Mouse (Mus musculus): ENCODE results near the gene Papss2. TPM values are rescaled to one million over a fixed set of nuclear protein-coding genes. Genes with fewer than 3 reads are reported as not detected.
"Not testable (repeated sequence)": the region's sequence is repeated elsewhere in the genome, so short reads cannot be mapped to it uniquely, and the experiment has no call there.

The Papss2 gene
- polyA plus RNA-seq, 1 experiment: 4.3 TPM

DNA sequence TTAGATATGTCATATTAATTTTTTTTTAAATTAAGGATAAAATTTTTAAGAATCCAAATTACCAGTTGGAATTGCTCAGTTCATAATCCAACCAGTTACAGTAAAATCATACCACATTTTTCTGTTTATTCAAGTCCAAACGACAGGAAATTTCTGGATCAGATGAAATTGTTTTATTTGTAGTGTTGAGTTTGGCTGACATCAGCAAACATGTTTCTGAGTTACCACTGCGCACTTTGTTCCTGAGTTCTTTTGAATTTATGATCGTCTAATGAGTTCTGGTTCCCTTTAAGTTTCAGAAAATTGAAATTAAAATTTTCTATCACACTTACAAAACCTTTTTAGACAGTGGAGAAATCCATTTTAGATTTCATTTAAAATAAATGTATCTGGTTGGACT, 50.8 kb downstream of the Papss2 start:
- TF ChIP-seq CTCF (IDR thresholded peaks at IDR 0.05; ENCODE audit: control insufficient read depth, insufficient read depth, low read length): no peak
- no peak for TF ChIP-seq POLR2A (IDR thresholded peaks at IDR 0.05; ENCODE audit: borderline replicate concordance, control insufficient read depth, low read depth, low read length)
- Histone ChIP-seq H3K27ac (ENCODE audit: control insufficient read depth, insufficient read depth, low read depth, low read length, poor library complexity) (no peak overlapping the region), H3K4me1 (ENCODE audit: control insufficient read depth, insufficient read depth, low read length) (no peaks in the 10 kb centered on the region; the same call in 1 of the 2 replicates), H3K4me3 (replicated peaks; ENCODE audit: control insufficient read depth, low read depth, low read length) (no peak overlapping the region)
- 88% methylated on average over 3 of the region's 3 CpGs for WGBS

DNA sequence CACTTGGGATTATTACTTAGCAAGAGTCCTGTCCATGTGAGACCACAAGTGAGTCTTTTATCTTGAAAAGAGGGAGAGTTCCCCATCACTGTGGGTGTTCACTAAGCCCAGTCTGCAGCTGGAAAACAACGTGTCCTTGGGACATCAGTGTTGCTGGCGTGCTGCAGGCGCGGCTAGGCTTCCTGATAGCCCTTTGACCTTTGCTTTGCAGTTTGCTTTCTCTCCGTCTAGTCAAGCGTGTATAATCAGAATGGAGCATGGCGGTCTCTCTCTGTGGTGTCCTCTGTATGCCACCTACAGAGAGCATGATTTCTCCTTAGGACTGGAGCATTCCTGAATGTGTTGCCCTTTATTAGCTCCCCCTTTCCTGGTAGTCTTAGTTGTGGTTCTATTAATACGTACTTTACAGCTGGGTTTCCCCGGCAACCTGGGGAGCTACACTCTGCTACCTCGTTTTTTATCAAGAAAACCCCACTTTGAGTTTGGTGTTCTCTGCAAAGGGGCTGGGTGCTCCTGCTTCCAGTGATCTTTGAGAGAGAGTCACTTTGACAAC, 52.5 kb downstream of the Papss2 start:
- no peak overlapping the region for H3K27ac ChIP-seq (ENCODE audit: control insufficient read depth, insufficient read depth, low read depth, low read length, poor library complexity)
- 84% methylated on average over 10 of the region's 10 CpGs for WGBS
- TF ChIP-seq POLR2A (IDR thresholded peaks at IDR 0.05; ENCODE audit: borderline replicate concordance, control insufficient read depth, low read depth, low read length) (no peak), CTCF (IDR thresholded peaks at IDR 0.05; ENCODE audit: control insufficient read depth, insufficient read depth, low read length) (no peak)
- no peak overlapping the region for H3K4me3 ChIP-seq (replicated peaks; ENCODE audit: control insufficient read depth, low read depth, low read length)
- no peaks in the 10 kb centered on the region; the same call in 1 of the 2 replicates for H3K4me1 ChIP-seq (ENCODE audit: control insufficient read depth, insufficient read depth, low read length)

DNA sequence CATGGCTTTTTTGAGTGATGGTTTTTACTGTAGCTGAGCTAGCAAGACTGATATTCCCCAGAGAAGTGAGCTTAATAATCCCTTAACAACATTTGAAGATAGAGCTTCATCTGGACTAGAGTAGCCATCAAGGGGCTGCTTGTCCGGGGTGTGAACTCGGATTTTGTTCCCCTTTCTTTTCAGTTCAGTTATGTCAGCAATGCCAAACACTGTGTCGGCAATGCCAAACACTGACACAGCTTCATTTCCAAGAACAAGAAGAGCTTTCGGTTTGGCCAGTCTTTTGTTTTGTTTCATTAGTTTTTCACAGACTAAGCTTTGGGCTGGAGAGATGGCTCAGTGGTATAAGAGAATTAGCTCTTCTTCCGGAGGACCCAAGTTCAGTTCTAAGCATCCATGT, 55.5 kb downstream of the Papss2 start:
- Histone ChIP-seq H3K4me1 (ENCODE audit: control insufficient read depth, insufficient read depth, low read length) (no peaks in the 10 kb centered on the region; the same call in 1 of the 2 replicates), H3K4me3 (replicated peaks; ENCODE audit: control insufficient read depth, low read depth, low read length) (no peak overlapping the region), H3K27ac (ENCODE audit: control insufficient read depth, insufficient read depth, low read depth, low read length, poor library complexity) (no peak overlapping the region)
- TF ChIP-seq CTCF (IDR thresholded peaks at IDR 0.05; ENCODE audit: control insufficient read depth, insufficient read depth, low read length): no peak
- no peak for TF ChIP-seq POLR2A (IDR thresholded peaks at IDR 0.05; ENCODE audit: borderline replicate concordance, control insufficient read depth, low read depth, low read length)
- 81% methylated on average over 5 of the region's 5 CpGs for WGBS

DNA sequence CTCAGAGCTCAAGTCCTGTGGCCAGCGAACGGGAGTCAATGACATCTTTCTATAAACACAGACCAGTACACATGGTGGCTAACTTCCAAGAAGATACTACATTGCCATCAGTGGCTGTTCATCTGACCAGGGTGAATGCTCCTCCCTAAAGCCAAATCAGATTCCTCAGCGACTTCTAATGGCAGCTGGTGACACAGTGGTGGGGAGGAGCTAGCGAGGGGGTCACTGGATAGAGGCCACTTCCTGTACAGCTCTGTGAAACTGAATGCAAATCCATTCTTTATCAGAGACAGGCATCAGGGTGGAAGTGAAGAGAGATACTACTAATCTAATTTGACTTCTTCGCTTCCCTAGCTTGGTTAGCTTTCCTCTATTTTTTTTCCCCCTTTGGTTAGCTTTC, 57.5 kb downstream of the Papss2 start:
- WGBS: 79% methylated on average over 5 of the region's 5 CpGs
- TF ChIP-seq POLR2A (IDR thresholded peaks at IDR 0.05; ENCODE audit: borderline replicate concordance, control insufficient read depth, low read depth, low read length): no peak
- TF ChIP-seq CTCF (IDR thresholded peaks at IDR 0.05; ENCODE audit: control insufficient read depth, insufficient read depth, low read length): no peak
- H3K4me1 ChIP-seq (ENCODE audit: control insufficient read depth, insufficient read depth, low read length): no peaks in the 10 kb centered on the region; the same call in 1 of the 2 replicates
- H3K4me3 ChIP-seq (replicated peaks; ENCODE audit: control insufficient read depth, low read depth, low read length): no peak overlapping the region
- no peak overlapping the region for H3K27ac ChIP-seq (ENCODE audit: control insufficient read depth, insufficient read depth, low read depth, low read length, poor library complexity)

DNA sequence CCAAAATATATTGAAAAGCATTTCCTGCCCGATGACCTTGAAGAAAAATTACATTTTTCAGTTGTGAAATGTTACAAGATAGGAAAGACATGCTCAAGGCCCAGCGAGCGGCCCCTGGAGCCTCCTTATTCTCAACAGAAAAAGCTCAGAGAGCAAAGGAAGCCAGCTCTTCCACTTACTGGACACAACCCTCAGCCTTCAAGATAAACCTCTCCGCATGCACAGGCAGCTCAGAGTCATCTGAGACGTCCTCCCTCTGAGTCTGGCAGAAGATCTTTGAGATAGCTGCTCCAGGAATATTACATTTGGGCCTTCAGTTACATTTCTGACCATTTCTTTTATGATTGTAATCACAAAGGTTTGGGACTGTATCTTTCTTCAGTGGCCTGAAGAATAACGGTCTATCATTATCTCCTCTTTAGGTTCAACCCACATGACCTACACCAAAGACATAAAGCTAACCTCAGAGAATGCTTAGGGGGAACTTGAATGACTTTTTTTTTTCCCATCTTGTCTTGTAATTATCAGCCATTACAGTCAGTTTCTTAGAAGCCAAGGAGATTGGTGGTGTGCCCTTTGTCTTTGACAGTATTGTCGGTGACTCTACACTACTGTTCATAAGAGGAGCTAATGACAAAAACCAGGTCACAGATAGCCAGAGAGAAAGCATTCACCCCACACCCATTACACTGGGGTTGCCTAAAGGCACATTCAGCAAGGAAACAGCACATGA, 58.2 kb downstream of the Papss2 start:
- no peaks in the 10 kb centered on the region; the same call in 1 of the 2 replicates for H3K4me1 ChIP-seq (ENCODE audit: control insufficient read depth, insufficient read depth, low read length)
- no peak for TF ChIP-seq CTCF (IDR thresholded peaks at IDR 0.05; ENCODE audit: control insufficient read depth, insufficient read depth, low read length)
- TF ChIP-seq POLR2A (IDR thresholded peaks at IDR 0.05; ENCODE audit: borderline replicate concordance, control insufficient read depth, low read depth, low read length): no peak
- H3K27ac ChIP-seq (ENCODE audit: control insufficient read depth, insufficient read depth, low read depth, low read length, poor library complexity): no peak overlapping the region
- WGBS: 64% methylated on average over 7 of the region's 7 CpGs
- no peak overlapping the region for H3K4me3 ChIP-seq (replicated peaks; ENCODE audit: control insufficient read depth, low read depth, low read length)

DNA sequence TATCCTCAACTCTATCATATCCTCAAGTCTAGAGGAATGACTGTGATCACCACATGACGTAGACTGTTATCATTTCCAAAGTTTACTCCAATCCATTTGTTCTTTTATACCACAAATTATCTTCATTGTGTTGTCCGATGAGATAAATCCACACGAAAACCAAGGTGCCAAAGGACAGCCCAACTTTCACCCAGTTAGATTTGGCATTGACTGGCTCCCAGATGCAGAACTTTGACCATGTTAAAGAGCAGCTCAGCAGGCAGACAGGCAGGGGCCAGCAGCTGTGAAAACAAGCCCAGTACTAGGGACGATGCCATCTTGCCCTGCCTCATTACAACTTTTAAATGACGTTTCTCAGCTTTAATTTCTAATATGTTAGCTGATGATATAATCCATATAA, 63.8 kb downstream of the Papss2 start:
- Histone ChIP-seq H3K4me3 (replicated peaks; ENCODE audit: control insufficient read depth, low read depth, low read length) (no peak overlapping the region), H3K27ac (ENCODE audit: control insufficient read depth, insufficient read depth, low read depth, low read length, poor library complexity) (no peak overlapping the region), H3K4me1 (ENCODE audit: control insufficient read depth, insufficient read depth, low read length) (no peaks in the 10 kb centered on the region)
- 76% methylated on average over 5 of the region's 5 CpGs for WGBS
- TF ChIP-seq POLR2A (IDR thresholded peaks at IDR 0.05; ENCODE audit: borderline replicate concordance, control insufficient read depth, low read depth, low read length) (no peak), CTCF (IDR thresholded peaks at IDR 0.05; ENCODE audit: control insufficient read depth, insufficient read depth, low read length) (no peak)

DNA sequence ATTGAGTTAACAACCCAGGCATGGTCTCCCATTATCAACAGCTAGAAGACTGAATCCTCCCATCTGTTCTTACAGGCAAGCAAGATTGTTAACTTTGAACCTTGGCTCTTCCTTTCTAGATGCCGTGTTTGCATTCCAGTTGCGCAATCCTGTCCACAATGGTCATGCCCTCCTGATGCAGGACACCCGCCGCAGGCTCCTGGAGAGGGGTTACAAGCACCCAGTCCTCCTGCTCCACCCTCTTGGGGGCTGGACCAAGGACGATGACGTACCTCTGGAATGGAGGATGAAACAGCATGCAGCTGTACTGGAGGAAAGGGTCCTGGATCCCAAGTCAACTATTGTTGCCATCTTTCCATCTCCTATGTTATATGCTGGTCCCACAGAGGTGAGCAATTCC, 67.3 kb downstream of the Papss2 start:
- H3K4me3 ChIP-seq (replicated peaks; ENCODE audit: control insufficient read depth, low read depth, low read length): no peak overlapping the region
- WGBS: 64% methylated on average over 6 of the region's 6 CpGs
- H3K4me1 ChIP-seq (ENCODE audit: control insufficient read depth, insufficient read depth, low read length): no peaks in the 10 kb centered on the region
- H3K27ac ChIP-seq (ENCODE audit: control insufficient read depth, insufficient read depth, low read depth, low read length, poor library complexity): no peak overlapping the region
- no peak for TF ChIP-seq CTCF (IDR thresholded peaks at IDR 0.05; ENCODE audit: control insufficient read depth, insufficient read depth, low read length)
- no peak for TF ChIP-seq POLR2A (IDR thresholded peaks at IDR 0.05; ENCODE audit: borderline replicate concordance, control insufficient read depth, low read depth, low read length)

DNA sequence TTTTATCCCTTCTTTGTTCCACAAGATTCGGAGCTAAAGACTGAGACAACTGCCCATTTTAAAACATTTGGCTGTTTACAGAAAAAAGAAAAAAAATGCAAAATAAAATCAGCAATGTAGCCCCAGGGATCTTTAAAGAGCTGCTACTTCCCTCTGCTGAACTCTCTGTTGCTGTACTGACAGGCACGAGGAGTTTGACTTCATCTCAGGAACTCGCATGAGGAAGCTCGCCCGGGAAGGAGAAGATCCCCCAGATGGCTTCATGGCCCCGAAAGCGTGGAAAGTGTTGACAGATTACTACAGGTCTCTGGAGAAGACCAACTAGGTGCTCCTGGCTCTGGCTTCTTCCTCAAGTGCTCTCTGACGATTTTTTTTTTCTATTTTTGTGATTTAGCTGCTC, 69.7 kb downstream of the Papss2 start:
- TF ChIP-seq POLR2A (IDR thresholded peaks at IDR 0.05; ENCODE audit: borderline replicate concordance, control insufficient read depth, low read depth, low read length): no peak
- no peak for TF ChIP-seq CTCF (IDR thresholded peaks at IDR 0.05; ENCODE audit: control insufficient read depth, insufficient read depth, low read length)
- Histone ChIP-seq H3K4me3 (replicated peaks; ENCODE audit: control insufficient read depth, low read depth, low read length) (no peak overlapping the region), H3K27ac (ENCODE audit: control insufficient read depth, insufficient read depth, low read depth, low read length, poor library complexity) (no peak overlapping the region), H3K4me1 (ENCODE audit: control insufficient read depth, insufficient read depth, low read length) (no peaks in the 10 kb centered on the region)
- WGBS: 55% methylated on average over 8 of the region's 8 CpGs

DNA sequence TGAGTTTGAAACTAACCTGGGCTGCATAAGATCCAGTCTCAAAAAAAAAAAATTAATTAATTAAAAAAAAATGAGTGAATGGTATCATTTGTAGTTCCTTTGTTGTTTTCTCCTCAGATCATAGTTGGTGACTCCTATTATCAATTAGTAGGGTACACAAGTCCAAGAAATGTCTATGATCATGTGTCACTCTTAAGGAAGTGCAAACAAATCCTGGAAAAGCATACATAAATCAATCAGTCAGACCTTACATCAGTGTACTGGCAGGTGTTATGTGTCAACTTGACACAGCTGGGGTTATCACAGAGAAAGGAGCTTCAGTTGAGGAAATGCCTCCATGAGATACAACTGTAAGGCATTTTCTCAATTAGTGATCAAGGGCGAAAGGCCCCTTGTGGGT, 72.2 kb downstream of the Papss2 start:
- H3K27ac ChIP-seq (ENCODE audit: control insufficient read depth, insufficient read depth, low read depth, low read length, poor library complexity); H3K4me3 ChIP-seq (replicated peaks; ENCODE audit: control insufficient read depth, low read depth, low read length); H3K4me1 ChIP-seq (ENCODE audit: control insufficient read depth, insufficient read depth, low read length): not testable (repeated sequence)
- WGBS: 74% methylated on average over 1 of the region's 1 CpGs

Data from bone marrow, adult 2 months (tissue).